Mouse (Mus musculus): ENCODE measurements around the gene Agbl3.

Agbl3 gene

DNA sequence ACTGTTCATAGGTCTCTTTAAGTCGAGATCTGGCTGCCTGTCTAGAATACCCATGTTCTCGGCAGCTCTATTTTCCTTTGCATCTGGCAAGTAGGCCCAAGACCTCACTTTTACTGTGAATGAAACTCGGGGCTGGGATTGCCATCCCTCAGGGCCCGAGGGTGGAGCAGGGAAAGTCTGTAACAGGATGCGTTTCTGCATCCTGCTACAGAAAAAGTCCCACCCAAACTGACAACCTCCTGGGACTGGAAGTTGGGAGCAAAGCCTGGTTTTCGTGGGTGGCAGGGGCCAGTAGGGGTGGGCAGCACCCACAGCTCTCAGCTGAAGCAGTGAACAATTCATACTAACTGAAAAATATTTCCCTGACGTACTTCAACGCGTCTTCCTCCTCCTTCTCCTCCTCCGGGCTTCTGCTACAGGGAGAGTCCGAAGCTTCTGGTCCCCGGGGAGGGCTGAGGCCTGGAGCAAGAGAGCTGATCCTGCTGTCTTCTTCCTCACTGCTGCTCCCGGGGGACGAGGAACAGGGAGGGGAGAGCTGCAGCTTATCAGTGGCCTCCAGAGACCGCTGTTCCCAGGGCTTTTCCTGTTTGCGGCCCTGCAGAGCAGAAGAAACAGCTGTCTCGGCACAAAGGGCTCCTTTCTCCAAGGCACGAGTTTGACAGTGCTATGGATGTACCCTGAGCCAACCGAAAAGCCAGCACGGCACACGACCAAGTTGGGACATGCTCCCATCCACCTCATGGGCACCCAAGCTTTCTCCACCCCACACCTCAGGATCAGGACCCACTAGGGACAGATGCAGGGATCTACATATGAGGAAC, 94.1 kb downstream of the Agbl3 start:
- peak; percentile 67 for DNase-seq

DNA sequence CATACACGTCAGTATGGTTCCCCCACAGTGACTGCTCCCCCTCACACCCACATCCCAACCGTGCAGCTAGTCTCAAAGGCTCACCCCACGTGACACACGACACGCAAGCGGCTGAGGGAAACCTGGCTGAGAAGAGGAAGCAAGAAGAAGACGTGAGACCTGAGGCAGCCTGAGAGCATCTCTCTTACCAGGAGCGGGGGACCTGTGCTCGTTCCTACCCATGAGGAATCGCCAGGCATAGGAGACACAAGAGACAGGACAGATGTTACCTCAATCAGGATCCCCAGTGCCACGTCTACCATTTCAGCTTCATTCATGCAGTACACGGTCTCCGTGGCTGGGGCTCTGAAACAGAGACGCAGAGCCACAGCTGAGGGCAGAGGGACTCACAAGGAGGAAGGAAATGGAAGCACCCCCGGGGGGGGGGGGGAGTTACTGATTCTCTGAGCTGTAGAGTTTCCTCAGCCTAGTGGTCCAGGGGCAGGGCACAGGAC, 95.1 kb downstream of the Agbl3 start:
- no peak for DNase-seq

- DNase-seq: no peak
Observed at GRCm38 (mm10) chr6:34875966-34876834, 96.0 kb downstream of the Agbl3 start.

GRCm38 (mm10) chr6:34876835-34877156, 96.6 kb downstream of the Agbl3 start:
- no peak for DNase-seq

GRCm38 (mm10) chr6:34877509-34878321, 97.5 kb downstream of the Agbl3 start, which contains the start of gene Cyren:
Gene Cyren, minus strand, starts transcription at chr6:34878060.
- peak; percentile 93 for DNase-seq

GRCm38 (mm10) chr6:34879101-34879740, 99.0 kb downstream of the Agbl3 start:
- no peak for DNase-seq

- peak; percentile 68 for DNase-seq
Observed at GRCm38 (mm10) chr6:34879911-34880475, 99.8 kb downstream of the Agbl3 start.

DNA sequence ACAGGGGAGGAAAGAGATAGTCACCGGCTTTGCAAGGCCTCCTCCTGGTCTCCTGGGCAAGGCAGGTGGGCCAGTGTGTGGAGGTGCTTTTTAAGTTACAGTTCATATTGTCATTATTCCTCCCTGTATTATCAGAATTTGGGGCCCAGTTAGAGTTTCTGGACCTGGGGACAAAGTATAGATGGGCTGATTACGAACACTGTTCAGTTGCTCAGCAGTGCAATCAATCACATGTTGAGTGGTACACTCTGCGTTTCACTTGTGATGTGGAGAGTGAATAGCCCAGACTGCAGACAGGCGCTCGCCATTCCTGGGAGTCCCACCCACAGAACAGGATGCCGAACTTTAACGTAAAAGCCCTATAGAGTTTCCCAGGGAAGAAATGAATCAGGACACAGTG, 104.5 kb downstream of the Agbl3 start:
- DNase-seq: no peak

GRCm38 (mm10) chr6:34887131-34887850, 107.1 kb downstream of the Agbl3 start:
- DNase-seq: no peak

- DNase-seq: no peak
Observed at GRCm38 (mm10) chr6:34889185-34889584, 109.0 kb downstream of the Agbl3 start.

GRCm38 (mm10) chr6:34895569-34895968, 115.3 kb downstream of the Agbl3 start:
- DNase-seq: no peak

DNA sequence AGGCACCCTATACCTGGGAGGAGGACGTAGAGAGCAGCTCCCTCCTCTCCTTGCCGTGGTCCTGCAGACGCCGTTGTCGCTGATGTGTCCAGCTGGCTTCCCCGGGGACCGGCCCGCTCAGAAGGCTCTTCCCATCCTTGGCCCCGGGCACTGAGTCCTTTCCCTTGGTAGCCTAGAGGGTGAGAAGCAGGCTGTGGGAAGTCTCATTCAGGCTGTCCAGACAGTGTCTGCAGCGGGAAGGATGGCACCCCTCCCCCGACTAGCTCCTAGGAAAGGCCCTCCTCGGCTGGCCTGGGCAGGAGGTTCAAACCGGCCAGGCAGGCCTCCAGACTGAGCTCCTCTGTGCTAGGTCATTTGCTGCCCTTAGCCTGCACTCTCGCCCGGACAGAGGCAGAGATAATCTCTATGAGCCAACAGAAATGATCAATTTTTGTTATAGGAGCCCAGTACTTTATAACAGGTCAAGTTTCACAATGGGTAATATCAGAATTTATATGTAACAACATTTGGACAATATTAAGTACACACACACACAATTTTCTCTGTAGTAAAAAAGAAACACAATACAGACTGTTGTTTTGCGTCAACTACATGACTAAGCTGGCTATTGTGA, 116.0 kb downstream of the Agbl3 start:
- no peak for DNase-seq

DNA sequence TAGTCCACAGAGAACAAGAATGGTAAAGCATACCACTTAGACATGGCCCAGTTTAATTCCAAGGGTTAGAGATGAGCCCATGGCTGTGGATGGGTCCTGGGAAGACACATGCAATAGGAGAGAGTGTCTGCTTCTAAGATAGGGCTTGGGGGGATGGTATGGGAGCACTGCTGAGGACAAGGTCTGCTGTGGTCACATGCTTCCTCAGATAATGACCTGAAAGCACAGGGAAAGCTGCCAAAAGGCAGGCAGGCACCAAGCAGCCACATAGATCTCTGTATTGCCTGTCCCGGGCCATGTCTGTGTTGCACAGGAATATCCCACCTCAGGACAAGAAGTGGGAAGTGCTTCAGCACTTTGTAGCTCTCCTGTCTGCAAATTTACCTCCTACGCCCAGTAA, 118.9 kb downstream of the Agbl3 start:
- peak; percentile 56 for DNase-seq

GRCm38 (mm10) chr6:34900990-34901389, 120.8 kb downstream of the Agbl3 start:
- no peak for DNase-seq

DNA sequence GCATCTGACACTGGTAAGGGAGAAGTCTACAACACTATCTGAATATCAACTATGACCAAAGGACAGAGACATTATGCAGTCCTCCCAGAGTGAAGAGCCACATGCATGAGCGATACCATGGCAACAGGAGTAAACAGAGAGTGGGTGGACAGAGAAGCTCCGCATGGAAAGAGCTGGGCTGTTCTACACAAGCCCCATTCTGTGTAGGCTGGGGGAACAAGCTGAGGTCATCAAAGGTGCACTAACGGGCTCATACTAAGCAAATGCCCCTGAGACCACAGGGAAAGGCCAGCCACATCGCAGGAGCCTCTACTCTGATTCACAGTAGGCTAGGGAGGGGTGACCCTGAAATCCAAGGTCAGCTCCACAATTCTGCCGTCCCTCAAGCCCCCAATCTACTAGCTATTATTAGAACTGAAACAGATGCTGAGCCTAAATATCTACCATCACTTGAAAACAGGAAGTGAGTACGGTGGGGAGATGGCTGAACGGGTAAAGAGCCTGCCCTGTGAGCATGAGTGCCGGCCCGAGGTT, 121.7 kb downstream of the Agbl3 start:
- no peak for DNase-seq

DNA sequence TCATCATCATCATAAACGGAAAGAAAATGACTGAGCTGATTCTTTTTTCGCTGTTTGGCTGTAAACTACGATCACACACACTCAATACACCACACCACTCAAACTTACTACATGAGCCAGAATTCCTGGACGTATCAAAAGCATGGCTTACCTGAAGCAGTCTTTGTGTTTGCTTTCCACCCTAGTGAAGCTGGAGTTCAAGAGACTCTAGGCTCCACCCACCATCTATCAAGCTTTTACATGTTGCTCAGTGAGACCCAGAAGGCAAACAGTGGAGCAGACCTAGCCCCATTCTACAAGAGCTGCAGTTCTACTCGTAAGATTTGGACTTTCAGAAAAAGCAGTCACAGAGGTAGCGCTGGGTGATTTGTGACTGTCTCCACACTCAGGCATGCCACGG, 122.3 kb downstream of the Agbl3 start:
- DNase-seq: no peak

DNA sequence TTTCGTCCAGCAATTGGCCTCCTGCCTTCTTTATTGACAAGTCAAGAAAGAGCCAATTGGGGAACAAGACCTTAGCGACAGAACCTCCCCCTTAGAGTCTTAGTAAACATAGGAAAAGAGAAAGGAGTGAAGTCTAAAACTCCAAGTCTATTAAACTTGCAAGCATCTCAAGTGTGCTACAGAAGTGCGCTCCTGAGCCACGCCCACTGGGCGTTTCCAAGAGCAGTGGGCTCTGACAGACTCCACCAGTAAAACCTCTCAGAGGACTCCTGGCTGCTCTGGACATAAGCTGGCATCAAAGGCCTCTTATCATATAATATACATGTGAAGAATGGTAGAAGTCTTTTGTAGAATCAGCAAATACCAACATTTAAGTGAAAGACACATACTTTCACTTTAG, 123.2 kb downstream of the Agbl3 start:
- no peak for DNase-seq

DNA sequence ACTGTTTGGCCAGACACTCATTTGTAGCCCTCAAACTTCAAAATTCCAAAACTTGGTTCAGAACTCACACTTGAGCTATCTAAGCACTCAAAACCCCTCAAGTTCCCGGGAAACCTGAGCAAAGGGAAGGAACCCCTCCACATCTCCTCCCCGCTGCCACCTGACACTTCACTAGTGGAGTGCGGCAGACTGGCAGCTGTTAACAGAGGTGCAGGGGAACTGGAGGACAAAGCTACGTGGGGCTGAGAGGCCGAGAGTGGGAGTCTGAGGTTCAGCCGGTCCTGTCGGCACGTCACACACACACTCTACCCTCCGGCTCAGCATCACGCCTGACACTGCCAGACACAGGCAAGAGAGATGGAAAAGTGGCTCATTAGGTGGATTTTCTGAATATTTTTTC, 123.6 kb downstream of the Agbl3 start:
- DNase-seq: no peak

GRCm38 (mm10) chr6:34904361-34904760, 124.1 kb downstream of the Agbl3 start:
- no peak for DNase-seq

DNA sequence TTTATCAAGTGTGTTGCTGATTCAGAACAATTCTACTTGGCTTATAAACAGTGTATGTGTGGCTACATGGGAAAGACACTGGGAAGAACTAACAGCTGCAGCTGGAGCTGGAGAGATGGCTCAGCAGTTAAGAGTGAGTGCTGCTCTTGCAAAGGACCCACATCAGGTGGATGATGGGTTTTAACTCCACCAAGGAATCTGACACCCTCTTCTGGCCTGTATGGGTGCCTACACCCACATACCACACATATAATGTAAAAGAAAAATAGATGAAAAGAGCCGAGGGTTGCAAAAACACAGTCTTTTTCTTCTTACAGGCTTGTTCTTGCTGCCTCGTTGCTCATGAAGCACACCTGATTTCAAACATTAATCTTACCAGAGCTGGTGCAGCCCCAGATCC, 125.9 kb downstream of the Agbl3 start:
- DNase-seq: no peak

- peak; percentile 71 for DNase-seq
Observed at GRCm38 (mm10) chr6:34906661-34907060, 126.4 kb downstream of the Agbl3 start.

All from kidney, adult 18-20 months (tissue).